Mouse (Mus musculus) cerebellum, adult 2 months (tissue): Measurements from ENCODE around the gene Plcb4. TPM values are rescaled to one million over a fixed set of nuclear protein-coding genes. Genes with fewer than 3 reads are reported as not detected.

ENCODE experiments used
- DNase-seq, 2 experiments: peaks; one replicate each; pipeline ENCODE4 v3.0.0; 2021
- H3K27ac ChIP-seq: fragments of 200-500 bp; 2 replicates; pipeline ENCODE4 v1.5.1; 2012; ENCODE audit warnings: low read length, control low read depth, inconsistent platforms; ENCODE audit not compliant: insufficient read depth
- H3K27me3 ChIP-seq: fragments of 200-500 bp; 2 replicates; pipeline ENCODE4 v1.6.1; 2012; ENCODE audit warnings: inconsistent platforms, mild to moderate bottlenecking, low read length, moderate library complexity; ENCODE audit not compliant: control insufficient read depth, insufficient read depth
- H3K4me1 ChIP-seq: fragments of 200-500 bp; 2 replicates; pipeline ENCODE4 v1.6.1; 2011; ENCODE audit warnings: low read length; ENCODE audit not compliant: control insufficient read depth, insufficient read depth
- H3K4me3 ChIP-seq: fragments of 200-500 bp; replicated peaks from 2 replicates; pipeline ENCODE3; 2011; ENCODE audit warnings: mild to moderate bottlenecking, low read depth, low read length, control low read depth; ENCODE audit not compliant: insufficient read depth
- CTCF ChIP-seq: fragments of 200-500 bp; IDR thresholded peaks from 2 replicates; pipeline ENCODE4 v1.5.1; 2011; ENCODE audit warnings: low read depth, mild to moderate bottlenecking, control low read depth, low read length, moderate library complexity, borderline replicate concordance; ENCODE audit not compliant: insufficient read depth
- POLR2A ChIP-seq: fragments of 200-500 bp; IDR thresholded peaks from 2 replicates; pipeline ENCODE4 v1.6.1; 2011; ENCODE audit warnings: low read length, control low read depth, borderline replicate concordance; ENCODE audit not compliant: insufficient read depth
- WGBS: fragments of 180-500 bp; shearing (Covaris S2); methylation state at CpG from one replicate; pipeline ENCODE4 v1.1.7; 2018; 5-methylcytosine and 5-hydroxymethylcytosine counted together
- polyA plus RNA-seq: library from polyadenylated mRNA; depleted of rRNA; stranded (reverse); fragments of >200 nt; gene quantifications from 2 replicates; pipeline ENCODE4 v1.2.3, GENCODE M21; 2012

Plcb4 gene
- polyA plus RNA-seq, 1 experiment: 166 TPM

GRCm38 (mm10) chr2:135812701-135813246, 154.0 kb downstream of the Plcb4 start:
- no peak for DNase-seq
- TF ChIP-seq CTCF (no peak), POLR2A (no peak)
- Histone ChIP-seq H3K4me1 (peaks cover 12% of the 10 kb centered on the region; the same call in 1 of the 2 replicates), H3K27me3 (no peaks in the 10 kb centered on the region), H3K4me3 (no peak overlapping the region), H3K27ac (no peak overlapping the region)
- WGBS: 89% methylated on average over 8 of the region's 8 CpGs

- H3K27ac ChIP-seq: no peak overlapping the region
- H3K4me1 ChIP-seq: peaks cover 13% of the 10 kb centered on the region; the same call in 1 of the 2 replicates
- TF ChIP-seq POLR2A (no peak), CTCF (no peak)
- WGBS: 94% methylated on average over 2 of the region's 2 CpGs
- H3K27me3 ChIP-seq: no peaks in the 10 kb centered on the region
- no peak for DNase-seq
- no peak overlapping the region for H3K4me3 ChIP-seq
These were observed 161.9 kb downstream of the Plcb4 start for GRCm38 (mm10) chr2:135820691-135821090.

GRCm38 (mm10) chr2:135823690-135824089, 164.9 kb downstream of the Plcb4 start:
- no peak for TF ChIP-seq CTCF
- TF ChIP-seq POLR2A: no peak
- WGBS: 100% methylated on average over 1 of the region's 1 CpGs
- H3K27ac ChIP-seq: no peak overlapping the region
- H3K4me3 ChIP-seq: no peak overlapping the region
- no peaks in the 10 kb centered on the region for H3K27me3 ChIP-seq
- H3K4me1 ChIP-seq: peaks cover 33% of the 10 kb centered on the region
- DNase-seq: no peak

GRCm38 (mm10) chr2:135824757-135825156, 165.9 kb downstream of the Plcb4 start:
- TF ChIP-seq CTCF: no peak
- Histone ChIP-seq H3K4me3 (no peak overlapping the region), H3K27me3 (no peaks in the 10 kb centered on the region), H3K4me1 (peaks cover 33% of the 10 kb centered on the region), H3K27ac (peak overlapping the region; percentile 73)
- DNase-seq: peak; percentile 52 to 77
- WGBS: 27% methylated on average over 1 of the region's 1 CpGs

GRCm38 (mm10) chr2:135825645-135826044, 166.8 kb downstream of the Plcb4 start:
- WGBS: 15% methylated on average over 2 of the region's 2 CpGs

GRCm38 (mm10) chr2:135826616-135827360, 168.0 kb downstream of the Plcb4 start:
- TF ChIP-seq POLR2A (no peak), CTCF (no peak)
- 60% methylated on average over 3 of the region's 3 CpGs for WGBS
- no peaks in the 10 kb centered on the region for H3K27me3 ChIP-seq
- H3K4me1 ChIP-seq: peaks cover 36% of the 10 kb centered on the region
- DNase-seq: peak; percentile 63 to 81
- peak overlapping the region; percentile 85 for H3K27ac ChIP-seq
- H3K4me3 ChIP-seq: no peak overlapping the region

More at GRCm38 (mm10) chr2:135825645-135826044, 166.8 kb downstream of the Plcb4 start:
- TF ChIP-seq CTCF (no peak), POLR2A (no peak)
- DNase-seq: peak in 1 of 2 experiments; percentile 47
- Histone ChIP-seq H3K27me3 (no peaks in the 10 kb centered on the region), H3K4me1 (peaks cover 33% of the 10 kb centered on the region), H3K27ac (peak overlapping the region; percentile 93), H3K4me3 (no peak overlapping the region)

- Histone ChIP-seq H3K4me1 (peaks cover 36% of the 10 kb centered on the region), H3K4me3 (no peak overlapping the region), H3K27ac (peak overlapping the region; percentile 19; the same call in 1 of the 2 replicates), H3K27me3 (no peaks in the 10 kb centered on the region)
- 50% methylated on average over 2 of the region's 2 CpGs for WGBS
- TF ChIP-seq POLR2A (no peak), CTCF (no peak)
- DNase-seq: no peak
These were observed 169.6 kb downstream of the Plcb4 start for GRCm38 (mm10) chr2:135828446-135828845.

- Histone ChIP-seq H3K4me1 (peaks cover 40% of the 10 kb centered on the region), H3K4me3 (no peak overlapping the region), H3K27ac (no peak overlapping the region), H3K27me3 (no peaks in the 10 kb centered on the region)
- no peak for TF ChIP-seq POLR2A
- TF ChIP-seq CTCF: no peak
- peak in 1 of 2 experiments; percentile 4 for DNase-seq
- 96% methylated on average over 3 of the region's 3 CpGs for WGBS
These were observed 174.9 kb downstream of the Plcb4 start for GRCm38 (mm10) chr2:135833743-135834142.
